Mouse (Mus musculus) midbrain, embryonic 10.5 days (tissue): ENCODE measurements around the gene Bok. TPM values are rescaled to one million over a fixed set of nuclear protein-coding genes. Genes with fewer than 3 reads are reported as not detected.

ENCODE experiments used
- DNase-seq: peaks from one replicate; pipeline ENCODE4 v3.0.0-alpha.2; 2017; ENCODE audit warnings: low spot score
- H3K27ac ChIP-seq: fragments of 300-500 bp; sonication (generic); replicated peaks from 2 replicates; pipeline ENCODE4 v1.5.1; 2016; ENCODE audit warnings: mild to moderate bottlenecking
- H3K27me3 ChIP-seq: fragments of 300-500 bp; sonication (generic); 2 replicates; pipeline ENCODE4 v1.6.1; 2016; ENCODE audit warnings: low read depth, mild to moderate bottlenecking; ENCODE audit not compliant: poor library complexity, severe bottlenecking
- H3K36me3 ChIP-seq: fragments of 300-500 bp; sonication (generic); 2 replicates; pipeline ENCODE4 v1.6.1; 2016; ENCODE audit warnings: mild to moderate bottlenecking, moderate library complexity
- H3K4me1 ChIP-seq: fragments of 300-500 bp; sonication (generic); 2 replicates; pipeline ENCODE4 v1.6.1; 2016
- H3K4me3 ChIP-seq: fragments of 300-500 bp; sonication (generic); 2 replicates; pipeline ENCODE4 v1.5.1; 2016; ENCODE audit warnings: mild to moderate bottlenecking, moderate library complexity
- H3K9me3 ChIP-seq: fragments of 300-500 bp; sonication (generic); replicated peaks from 2 replicates; pipeline ENCODE4 v1.6.1; 2016; ENCODE audit warnings: mild to moderate bottlenecking
- WGBS: fragments of 180-500 bp; shearing (Covaris S2); methylation state at CpG from one replicate; pipeline ENCODE4 v1.1.7; 2016; 5-methylcytosine and 5-hydroxymethylcytosine counted together
- polyA plus RNA-seq: library from polyadenylated mRNA; unstranded; fragments of >200 nt; fragmentation: Nextera tagmentation; extraction: Ambion mirVana; gene quantifications from 2 replicates; pipeline ENCODE4 v1.2.1, GENCODE M21; 2016

Gene Bok
- polyA plus RNA-seq, 1 experiment from 2014 or later: 42.9 TPM

- no peak overlapping the region for H3K4me3 ChIP-seq
- WGBS: 85% methylated on average over 3 of the region's 3 CpGs
Measured at GRCm38 (mm10) chr1:93693502-93693901, 8.0 kb downstream of the Bok start.

GRCm38 (mm10) chr1:93693943-93694342, 8.5 kb downstream of the Bok start:
- WGBS: 93% methylated on average over 10 of the region's 10 CpGs

More at GRCm38 (mm10) chr1:93693502-93693901, 8.0 kb downstream of the Bok start:
- Histone ChIP-seq H3K27ac (no peak overlapping the region), H3K36me3 (peaks cover 45% of the 10 kb centered on the region), H3K9me3 (no peaks in the 10 kb centered on the region), H3K4me1 (no peaks in the 10 kb centered on the region), H3K27me3 (no peaks in the 10 kb centered on the region)
- no peak for DNase-seq

GRCm38 (mm10) chr1:93694966-93695365, 9.5 kb downstream of the Bok start:
- no peak for DNase-seq
- Histone ChIP-seq H3K4me3 (no peak overlapping the region), H3K4me1 (no peaks in the 10 kb centered on the region), H3K36me3 (peaks cover 43% of the 10 kb centered on the region), H3K27me3 (no peaks in the 10 kb centered on the region), H3K9me3 (no peaks in the 10 kb centered on the region), H3K27ac (no peak overlapping the region)
- WGBS: 84% methylated on average over 6 of the region's 6 CpGs

More at GRCm38 (mm10) chr1:93693943-93694342, 8.5 kb downstream of the Bok start:
- H3K9me3 ChIP-seq: no peaks in the 10 kb centered on the region
- DNase-seq: no peak
- no peak overlapping the region for H3K4me3 ChIP-seq
- no peak overlapping the region for H3K27ac ChIP-seq
- H3K27me3 ChIP-seq: no peaks in the 10 kb centered on the region
- H3K36me3 ChIP-seq: peaks cover 44% of the 10 kb centered on the region
- no peaks in the 10 kb centered on the region for H3K4me1 ChIP-seq

GRCm38 (mm10) chr1:93697317-93697716, 11.9 kb downstream of the Bok start:
- H3K9me3 ChIP-seq: no peaks in the 10 kb centered on the region
- no peak overlapping the region for H3K27ac ChIP-seq
- no peak overlapping the region for H3K4me3 ChIP-seq
- H3K27me3 ChIP-seq: no peaks in the 10 kb centered on the region
- no peaks in the 10 kb centered on the region for H3K4me1 ChIP-seq
- 76% methylated on average over 3 of the region's 3 CpGs for WGBS
- peaks cover 23% of the 10 kb centered on the region for H3K36me3 ChIP-seq
- no peak for DNase-seq

- Histone ChIP-seq H3K4me1 (no peaks in the 10 kb centered on the region), H3K27me3 (no peaks in the 10 kb centered on the region), H3K36me3 (peaks cover 32% of the 10 kb centered on the region), H3K9me3 (no peaks in the 10 kb centered on the region), H3K27ac (no peak overlapping the region), H3K4me3 (no peak overlapping the region)
- 83% methylated on average over 4 of the region's 4 CpGs for WGBS
- no peak for DNase-seq
Measured at GRCm38 (mm10) chr1:93699159-93699558, 13.7 kb downstream of the Bok start.

GRCm38 (mm10) chr1:93702106-93702505, 16.6 kb downstream of the Bok start:
- Histone ChIP-seq H3K36me3 (peaks cover 26% of the 10 kb centered on the region), H3K4me3 (no peak overlapping the region), H3K4me1 (no peaks in the 10 kb centered on the region), H3K27ac (no peak overlapping the region), H3K9me3 (no peaks in the 10 kb centered on the region), H3K27me3 (no peaks in the 10 kb centered on the region)
- no peak for DNase-seq
- WGBS: 90% methylated on average over 1 of the region's 1 CpGs

- Histone ChIP-seq H3K27me3 (no peaks in the 10 kb centered on the region), H3K27ac (no peak overlapping the region), H3K9me3 (no peaks in the 10 kb centered on the region), H3K4me3 (no peak overlapping the region), H3K4me1 (no peaks in the 10 kb centered on the region), H3K36me3 (peaks cover 26% of the 10 kb centered on the region)
- 91% methylated on average over 10 of the region's 10 CpGs for WGBS
- DNase-seq: no peak
Measured at GRCm38 (mm10) chr1:93703472-93704048, 18.1 kb downstream of the Bok start.

GRCm38 (mm10) chr1:93704341-93704740, 18.9 kb downstream of the Bok start:
- DNase-seq: no peak
- Histone ChIP-seq H3K4me1 (no peaks in the 10 kb centered on the region), H3K27me3 (no peaks in the 10 kb centered on the region), H3K4me3 (no peak overlapping the region), H3K27ac (no peak overlapping the region), H3K36me3 (peaks cover 26% of the 10 kb centered on the region), H3K9me3 (no peaks in the 10 kb centered on the region)
- WGBS: 91% methylated on average over 9 of the region's 9 CpGs

- WGBS: 76% methylated on average over 3 of the region's 3 CpGs
- DNase-seq: no peak
- no peak overlapping the region for H3K27ac ChIP-seq
- peaks cover 26% of the 10 kb centered on the region for H3K36me3 ChIP-seq
- H3K4me1 ChIP-seq: no peaks in the 10 kb centered on the region
- H3K27me3 ChIP-seq: no peaks in the 10 kb centered on the region
- H3K4me3 ChIP-seq: no peak overlapping the region
- H3K9me3 ChIP-seq: no peaks in the 10 kb centered on the region
Measured at GRCm38 (mm10) chr1:93705389-93705788, 19.9 kb downstream of the Bok start.

- DNase-seq: no peak
- H3K27ac ChIP-seq: no peak overlapping the region
- no peak overlapping the region for H3K4me3 ChIP-seq
- no peaks in the 10 kb centered on the region for H3K4me1 ChIP-seq
- no peaks in the 10 kb centered on the region for H3K27me3 ChIP-seq
- peaks cover 35% of the 10 kb centered on the region for H3K36me3 ChIP-seq
- 84% methylated on average over 2 of the region's 2 CpGs for WGBS
- no peaks in the 10 kb centered on the region for H3K9me3 ChIP-seq
Measured at GRCm38 (mm10) chr1:93716166-93716565, 30.7 kb downstream of the Bok start.

- Histone ChIP-seq H3K27me3 (no peaks in the 10 kb centered on the region), H3K4me3 (no peak overlapping the region), H3K4me1 (no peaks in the 10 kb centered on the region), H3K27ac (no peak overlapping the region), H3K36me3 (peaks cover 30% of the 10 kb centered on the region), H3K9me3 (no peaks in the 10 kb centered on the region)
- no peak for DNase-seq
- WGBS: 81% methylated on average over 7 of the region's 7 CpGs
Measured at GRCm38 (mm10) chr1:93721557-93721956, 36.1 kb downstream of the Bok start.

GRCm38 (mm10) chr1:93724623-93725022, 39.2 kb downstream of the Bok start:
- Histone ChIP-seq H3K9me3 (no peaks in the 10 kb centered on the region), H3K4me3 (no peak overlapping the region), H3K36me3 (peaks cover 23% of the 10 kb centered on the region), H3K4me1 (no peaks in the 10 kb centered on the region), H3K27me3 (no peaks in the 10 kb centered on the region), H3K27ac (no peak overlapping the region)
- WGBS: 89% methylated on average over 3 of the region's 3 CpGs
- DNase-seq: no peak

- H3K36me3 ChIP-seq: peaks cover 23% of the 10 kb centered on the region
- H3K4me1 ChIP-seq: no peaks in the 10 kb centered on the region
- no peak overlapping the region for H3K4me3 ChIP-seq
- H3K27me3 ChIP-seq: no peaks in the 10 kb centered on the region
- DNase-seq: no peak
- WGBS: 89% methylated on average over 5 of the region's 5 CpGs
- no peak overlapping the region for H3K27ac ChIP-seq
- no peaks in the 10 kb centered on the region for H3K9me3 ChIP-seq
Measured at GRCm38 (mm10) chr1:93725665-93726064, 40.2 kb downstream of the Bok start.

- Histone ChIP-seq H3K4me1 (peaks cover 4% of the 10 kb centered on the region), H3K9me3 (no peaks in the 10 kb centered on the region), H3K27ac (no peak overlapping the region), H3K27me3 (no peaks in the 10 kb centered on the region), H3K4me3 (no peak overlapping the region), H3K36me3 (peaks cover 23% of the 10 kb centered on the region)
- WGBS: 90% methylated on average over 3 of the region's 3 CpGs
- DNase-seq: no peak
Measured at GRCm38 (mm10) chr1:93726116-93726515, 40.7 kb downstream of the Bok start.
